Mouse (Mus musculus): ENCODE results near the gene Ccr3. TPM values are rescaled to one million over a fixed set of nuclear protein-coding genes. Genes with fewer than 3 reads are reported as not detected.
A peak's percentile ranks its signal among the peaks of the same experiment; 100 is the strongest.

The Ccr3 gene
- polyA plus RNA-seq, 1 experiment = not detected

- no peaks in the 10 kb centered on the region for H3K79me2 ChIP-seq (ENCODE audit: control insufficient read depth, insufficient read depth)
- H3K27me3 ChIP-seq (ENCODE audit: control insufficient read depth, insufficient read depth, insufficient read length) = no peaks in the 10 kb centered on the region
- no peak overlapping the region for H3K4me2 ChIP-seq (ENCODE audit: low read depth)
- no peaks in the 10 kb centered on the region for H3K36me3 ChIP-seq (ENCODE audit: control insufficient read depth, insufficient read depth)
- no peak overlapping the region for H3K4me3 ChIP-seq
- no peak overlapping the region for H3ac ChIP-seq (ENCODE audit: control insufficient read depth, insufficient read length)
- TF ChIP-seq REST (IDR thresholded peaks at IDR 0.05; ENCODE audit: insufficient read depth, insufficient read length) = no peak
- no peak for TF ChIP-seq CEBPB (IDR thresholded peaks at IDR 0.05; ENCODE audit: insufficient read depth, poor library complexity, severe bottlenecking)
- no peak for TF ChIP-seq MAX (IDR thresholded peaks at IDR 0.05; ENCODE audit: low read depth)
- TF ChIP-seq SRF (IDR thresholded peaks at IDR 0.05; ENCODE audit: control insufficient read depth, insufficient read length, low read depth) = no peak
- TF ChIP-seq POLR2A (IDR thresholded peaks at IDR 0.05; ENCODE audit: insufficient read length, low read depth) = no peak
- TF ChIP-seq MYOG (IDR thresholded peaks at IDR 0.05; ENCODE audit: control insufficient read depth in 1 of 3, insufficient read depth in 1 of 3, insufficient read length in 2 of 3, low read depth in 2 of 3) = no peak
- no peak for TF ChIP-seq USF1 (IDR thresholded peaks at IDR 0.05; ENCODE audit: low read depth)
- TF ChIP-seq E2F4 (IDR thresholded peaks at IDR 0.05; ENCODE audit: insufficient read depth) = no peak
- TF ChIP-seq TCF3 (IDR thresholded peaks at IDR 0.05; ENCODE audit: insufficient read length, low read depth) = no peak
- no peak for TF ChIP-seq POLR2AphosphoS2 (IDR thresholded peaks at IDR 0.05; ENCODE audit: insufficient read length, low read depth)
- TF ChIP-seq MYOD1 (IDR thresholded peaks at IDR 0.05; ENCODE audit: control insufficient read depth in 1 of 3, insufficient read length in 2 of 3, low read depth in 2 of 3) = no peak
- TF ChIP-seq TCF12 (IDR thresholded peaks at IDR 0.05; ENCODE audit: insufficient read depth, poor library complexity, severe bottlenecking) = no peak
Measured at GRCm38 (mm10) chr9:123981909-123982308, 39.9 kb upstream of the Ccr3 start.

- H3K4me2 ChIP-seq (ENCODE audit: low read depth) = no peak overlapping the region
Measured at GRCm38 (mm10) chr9:123982720-123983119, 39.1 kb upstream of the Ccr3 start.

GRCm38 (mm10) chr9:123984943-123985342 is 36.8 kb upstream of the Ccr3 start:
- H3K27me3 ChIP-seq (ENCODE audit: control insufficient read depth, insufficient read depth, insufficient read length) = no peaks in the 10 kb centered on the region
- no peak overlapping the region for H3ac ChIP-seq (ENCODE audit: control insufficient read depth, insufficient read length)
- H3K36me3 ChIP-seq (ENCODE audit: control insufficient read depth, insufficient read depth) = no peaks in the 10 kb centered on the region
- no peak overlapping the region for H3K4me3 ChIP-seq
- H3K4me2 ChIP-seq (ENCODE audit: low read depth) = no peak overlapping the region
- TF ChIP-seq CEBPB (IDR thresholded peaks at IDR 0.05; ENCODE audit: insufficient read depth, poor library complexity, severe bottlenecking) (no peak), SRF (IDR thresholded peaks at IDR 0.05; ENCODE audit: control insufficient read depth, insufficient read length, low read depth) (no peak), TCF3 (IDR thresholded peaks at IDR 0.05; ENCODE audit: insufficient read length, low read depth) (no peak), TCF12 (IDR thresholded peaks at IDR 0.05; ENCODE audit: insufficient read depth, poor library complexity, severe bottlenecking) (no peak), REST (IDR thresholded peaks at IDR 0.05; ENCODE audit: insufficient read depth, insufficient read length) (no peak), E2F4 (IDR thresholded peaks at IDR 0.05; ENCODE audit: insufficient read depth) (no peak)
- H3K79me2 ChIP-seq (ENCODE audit: control insufficient read depth, insufficient read depth) = no peaks in the 10 kb centered on the region

More at GRCm38 (mm10) chr9:123982720-123983119, 39.1 kb upstream of the Ccr3 start:
- H3ac ChIP-seq (ENCODE audit: control insufficient read depth, insufficient read length) = no peak overlapping the region
- H3K79me2 ChIP-seq (ENCODE audit: control insufficient read depth, insufficient read depth) = no peaks in the 10 kb centered on the region
- no peak overlapping the region for H3K4me3 ChIP-seq
- no peak for TF ChIP-seq USF1 (IDR thresholded peaks at IDR 0.05; ENCODE audit: low read depth)
- TF ChIP-seq MYOD1 (IDR thresholded peaks at IDR 0.05; ENCODE audit: control insufficient read depth in 1 of 3, insufficient read length in 2 of 3, low read depth in 2 of 3) = peak in 2 of 3 experiments; percentile 33 to 72
- no peaks in the 10 kb centered on the region for H3K27me3 ChIP-seq (ENCODE audit: control insufficient read depth, insufficient read depth, insufficient read length)
- no peaks in the 10 kb centered on the region for H3K36me3 ChIP-seq (ENCODE audit: control insufficient read depth, insufficient read depth)

GRCm38 (mm10) chr9:123986217-123986616 is 35.6 kb upstream of the Ccr3 start:
- TF ChIP-seq MAX (IDR thresholded peaks at IDR 0.05; ENCODE audit: low read depth) = no peak
- TF ChIP-seq POLR2A (IDR thresholded peaks at IDR 0.05; ENCODE audit: insufficient read length, low read depth) = no peak
- TF ChIP-seq MYOG (IDR thresholded peaks at IDR 0.05; ENCODE audit: control insufficient read depth in 1 of 3, insufficient read depth in 1 of 3, insufficient read length in 2 of 3, low read depth in 2 of 3) = no peak
- no peak for TF ChIP-seq TCF3 (IDR thresholded peaks at IDR 0.05; ENCODE audit: insufficient read length, low read depth)
- no peak for TF ChIP-seq TCF12 (IDR thresholded peaks at IDR 0.05; ENCODE audit: insufficient read depth, poor library complexity, severe bottlenecking)
- no peak for TF ChIP-seq SRF (IDR thresholded peaks at IDR 0.05; ENCODE audit: control insufficient read depth, insufficient read length, low read depth)
- TF ChIP-seq REST (IDR thresholded peaks at IDR 0.05; ENCODE audit: insufficient read depth, insufficient read length) = no peak
- TF ChIP-seq E2F4 (IDR thresholded peaks at IDR 0.05; ENCODE audit: insufficient read depth) = no peak
- TF ChIP-seq POLR2AphosphoS2 (IDR thresholded peaks at IDR 0.05; ENCODE audit: insufficient read length, low read depth) = no peak
- no peak for TF ChIP-seq USF1 (IDR thresholded peaks at IDR 0.05; ENCODE audit: low read depth)
- TF ChIP-seq MYOD1 (IDR thresholded peaks at IDR 0.05; ENCODE audit: control insufficient read depth in 1 of 3, insufficient read length in 2 of 3, low read depth in 2 of 3) = no peak
- no peak for TF ChIP-seq CEBPB (IDR thresholded peaks at IDR 0.05; ENCODE audit: insufficient read depth, poor library complexity, severe bottlenecking)
- no peak overlapping the region for H3ac ChIP-seq (ENCODE audit: control insufficient read depth, insufficient read length)
- H3K4me3 ChIP-seq = no peak overlapping the region
- no peaks in the 10 kb centered on the region for H3K27me3 ChIP-seq (ENCODE audit: control insufficient read depth, insufficient read depth, insufficient read length)
- H3K36me3 ChIP-seq (ENCODE audit: control insufficient read depth, insufficient read depth) = no peaks in the 10 kb centered on the region
- H3K4me2 ChIP-seq (ENCODE audit: low read depth) = no peak overlapping the region
- H3K79me2 ChIP-seq (ENCODE audit: control insufficient read depth, insufficient read depth) = no peaks in the 10 kb centered on the region

GRCm38 (mm10) chr9:123989671-123990070 is 32.1 kb upstream of the Ccr3 start:
- Histone ChIP-seq H3K4me2 (ENCODE audit: low read depth) (no peak overlapping the region), H3K4me3 (no peak overlapping the region), H3ac (ENCODE audit: control insufficient read depth, insufficient read length) (no peak overlapping the region), H3K36me3 (ENCODE audit: control insufficient read depth, insufficient read depth) (no peaks in the 10 kb centered on the region), H3K79me2 (ENCODE audit: control insufficient read depth, insufficient read depth) (no peaks in the 10 kb centered on the region), H3K27me3 (ENCODE audit: control insufficient read depth, insufficient read depth, insufficient read length) (no peaks in the 10 kb centered on the region)
- TF ChIP-seq MYOD1 (IDR thresholded peaks at IDR 0.05; ENCODE audit: control insufficient read depth in 1 of 3, insufficient read length in 2 of 3, low read depth in 2 of 3) (no peak), SRF (IDR thresholded peaks at IDR 0.05; ENCODE audit: control insufficient read depth, insufficient read length, low read depth) (no peak), USF1 (IDR thresholded peaks at IDR 0.05; ENCODE audit: low read depth) (no peak), MYOG (IDR thresholded peaks at IDR 0.05; ENCODE audit: control insufficient read depth in 1 of 3, insufficient read depth in 1 of 3, insufficient read length in 2 of 3, low read depth in 2 of 3) (no peak), REST (IDR thresholded peaks at IDR 0.05; ENCODE audit: insufficient read depth, insufficient read length) (no peak), TCF3 (IDR thresholded peaks at IDR 0.05; ENCODE audit: insufficient read length, low read depth) (no peak), POLR2AphosphoS2 (IDR thresholded peaks at IDR 0.05; ENCODE audit: insufficient read length, low read depth) (no peak), CEBPB (IDR thresholded peaks at IDR 0.05; ENCODE audit: insufficient read depth, poor library complexity, severe bottlenecking) (no peak), POLR2A (IDR thresholded peaks at IDR 0.05; ENCODE audit: insufficient read length, low read depth) (no peak)

Measured in myocyte (in vitro differentiated cells).